Mouse (Mus musculus) ES-E14 (cell line): ENCODE results near the gene Gzmn. TPM values are rescaled to one million over a fixed set of nuclear protein-coding genes. Genes with fewer than 3 reads are reported as not detected.
"Not testable (repeated sequence)": the region's sequence is repeated elsewhere in the genome, so short reads cannot be mapped to it uniquely, and the experiment has no call there.

ENCODE experiments used
- DNase-seq: peaks from one replicate; pipeline ENCODE4 v3.0.0-alpha.2; 2013; ENCODE audit warnings: low read depth, low spot score
- H3K27ac ChIP-seq: 2 replicates; pipeline ENCODE4 v1.5.1; 2012; ENCODE audit warnings: low read depth, mild to moderate bottlenecking, low read length, moderate library complexity, mixed read lengths; ENCODE audit not compliant: poor library complexity, insufficient read depth, severe bottlenecking
- H3K36me3 ChIP-seq: 2 replicates; pipeline ENCODE4 v1.6.1; 2012; ENCODE audit warnings: mild to moderate bottlenecking, low read length, moderate library complexity, mixed read lengths; ENCODE audit not compliant: control insufficient read depth, poor library complexity, insufficient read depth, severe bottlenecking
- H3K4me1 ChIP-seq, 2 experiments: fragments of 150-350 bp in 1 of 2; sonication (generic) in 1 of 2; 2 replicates each; pipeline ENCODE4 v1.6.1; 2012; ENCODE audit warnings: low read length in 2 of 2, mild to moderate bottlenecking in 1 of 2, mixed read lengths in 1 of 2; ENCODE audit not compliant: control insufficient read depth in 2 of 2, insufficient read depth in 2 of 2, poor library complexity in 1 of 2
- H3K4me3 ChIP-seq, 2 experiments: fragments of 150-350 bp in 1 of 2; sonication (generic) in 1 of 2; 2 replicates each; pipeline ENCODE4 v1.5.1; 2012; ENCODE audit warnings: low read length in 2 of 2, low read depth in 1 of 2, mild to moderate bottlenecking in 1 of 2, mixed read lengths in 1 of 2; ENCODE audit not compliant: insufficient read depth in 1 of 2, poor library complexity in 1 of 2, severe bottlenecking in 1 of 2
- H3K9ac ChIP-seq: 2 replicates; pipeline ENCODE4 v1.6.1; 2012; ENCODE audit warnings: low read depth, mild to moderate bottlenecking, low read length, mixed read lengths; ENCODE audit not compliant: poor library complexity, insufficient read depth, severe bottlenecking
- H3K9me3 ChIP-seq: fragments of 150-350 bp; sonication (generic); 2 replicates; pipeline ENCODE4 v1.6.1; 2012; ENCODE audit warnings: low read depth, mild to moderate bottlenecking, low read length; ENCODE audit not compliant: control insufficient read depth, insufficient read depth
- CHD2 ChIP-seq: IDR thresholded peaks from 2 replicates; pipeline ENCODE4 v1.6.1; 2014; ENCODE audit warnings: mild to moderate bottlenecking, low read depth, low read length, inconsistent platforms
- HCFC1 ChIP-seq: IDR thresholded peaks from 2 replicates; pipeline ENCODE4 v1.6.1; 2012; ENCODE audit warnings: low read length, inconsistent platforms, borderline replicate concordance; ENCODE audit not compliant: insufficient read depth
- MAFK ChIP-seq: IDR thresholded peaks from 2 replicates; pipeline ENCODE4 v1.6.1; 2014; ENCODE audit warnings: mild to moderate bottlenecking, low read depth, low read length, inconsistent platforms; ENCODE audit not compliant: insufficient read depth
- ZC3H11A ChIP-seq: IDR thresholded peaks from 2 replicates; pipeline ENCODE4 v1.6.1; 2012; ENCODE audit warnings: low read depth, mild to moderate bottlenecking, inconsistent platforms, low read length, borderline replicate concordance
- ZNF384 ChIP-seq: IDR thresholded peaks from 2 replicates; pipeline ENCODE4 v1.6.1; 2012; ENCODE audit warnings: low read depth, low read length, inconsistent platforms
- in situ Hi-C, 2 experiments: fragments of 600-800 bp; cut with MboI; formaldehyde crosslinking; loops; one replicate each; pipeline ENCODE4 v1.15.1; 2025; ENCODE audit warnings: low sequenced_read_pairs in 2 of 2, inconsistent platforms in 1 of 2; ENCODE audit not compliant: unreplicated experiment in 2 of 2
- total RNA-seq: library from RNA; depleted of rRNA; stranded (reverse); fragments of 300-350 nt; gene quantifications from 2 replicates; pipeline ENCODE4 v1.2.3, GENCODE M21; 2012

The Gzmn gene
- total RNA-seq, 1 experiment, result 0.22 TPM

DNA sequence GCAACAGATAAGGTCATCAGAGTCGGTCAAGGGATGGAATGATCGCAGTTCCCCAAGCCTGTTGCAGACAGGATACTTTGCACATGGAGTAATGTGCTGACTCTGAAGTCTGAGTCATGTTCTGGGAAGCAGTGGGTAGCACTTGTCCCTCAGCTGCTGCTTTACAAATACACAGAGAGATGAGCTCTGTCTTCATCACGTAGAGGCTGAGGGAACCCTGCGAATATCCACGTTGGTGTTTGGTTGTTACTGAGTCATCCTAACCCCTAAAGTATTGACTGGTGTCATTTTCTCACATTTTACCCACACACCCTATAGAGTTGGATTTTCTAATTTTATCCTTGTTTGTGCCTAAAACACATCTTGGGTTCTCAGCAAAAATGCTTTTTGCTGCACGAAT is 6.4 kb downstream of the Gzmn start:
- DNase-seq, result no peak
- in situ Hi-C loops, result no loop called here
- H3K9me3 ChIP-seq, result no peaks in the 10 kb centered on the region
- H3K4me3 ChIP-seq, result no peak overlapping the region
- no peak overlapping the region for H3K27ac ChIP-seq
- H3K4me1 ChIP-seq, result 0 out of 4 replicates have a peak, but pooled peaks cover 0 to 3% of the 10 kb centered on the region in 2 experiments
- H3K9ac ChIP-seq, result no peak overlapping the region
- no peaks in the 10 kb centered on the region for H3K36me3 ChIP-seq
- TF ChIP-seq CHD2 (no peak), HCFC1 (no peak)

- H3K9ac ChIP-seq, result no peak overlapping the region
- no peaks in the 10 kb centered on the region for H3K9me3 ChIP-seq
- no peaks in the 10 kb centered on the region for H3K36me3 ChIP-seq
- 0 out of 4 replicates have a peak, but pooled peaks cover 0 to 3% of the 10 kb centered on the region in 2 experiments for H3K4me1 ChIP-seq
- TF ChIP-seq ZNF384, result no peak
- no peak for TF ChIP-seq HCFC1
- TF ChIP-seq MAFK, result no peak
- TF ChIP-seq CHD2, result no peak
- TF ChIP-seq ZC3H11A, result no peak
- DNase-seq, result no peak
- in situ Hi-C loops, result no loop called here
- no peak overlapping the region for H3K27ac ChIP-seq
- H3K4me3 ChIP-seq, result no peak overlapping the region
Observed at GRCm38 (mm10) chr14:56162109-56162508, 12.3 kb downstream of the Gzmn start.

DNA sequence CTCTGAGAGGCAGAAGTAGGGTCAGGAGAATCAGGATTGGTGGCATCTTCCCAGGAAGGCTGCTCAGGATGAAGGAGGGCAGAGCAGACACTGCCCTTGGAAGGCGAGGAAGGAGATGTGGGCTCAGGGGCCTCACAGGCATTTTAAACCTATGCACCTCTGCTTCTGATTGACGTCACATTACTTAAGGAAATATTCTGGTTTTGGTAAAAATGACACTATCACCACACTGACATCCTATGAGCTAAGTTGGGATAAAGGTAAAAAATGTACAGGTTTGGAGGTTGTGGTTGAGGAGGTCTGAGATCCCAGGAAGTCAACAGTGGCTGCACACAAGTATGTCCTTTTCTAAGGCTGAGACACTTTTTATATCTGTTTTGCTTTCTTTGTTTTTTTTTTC is 14.9 kb downstream of the Gzmn start, which contains the start of gene Gzmg:
Gzmg (minus strand) TSS at position 101 of the 400 bp plus-strand sequence.
- H3K4me1 ChIP-seq, H3K4me3 ChIP-seq, in situ Hi-C loops, DNase-seq, H3K9me3 ChIP-seq, H3K36me3 ChIP-seq, H3K27ac ChIP-seq, H3K9ac ChIP-seq: not testable (repeated sequence)

DNA sequence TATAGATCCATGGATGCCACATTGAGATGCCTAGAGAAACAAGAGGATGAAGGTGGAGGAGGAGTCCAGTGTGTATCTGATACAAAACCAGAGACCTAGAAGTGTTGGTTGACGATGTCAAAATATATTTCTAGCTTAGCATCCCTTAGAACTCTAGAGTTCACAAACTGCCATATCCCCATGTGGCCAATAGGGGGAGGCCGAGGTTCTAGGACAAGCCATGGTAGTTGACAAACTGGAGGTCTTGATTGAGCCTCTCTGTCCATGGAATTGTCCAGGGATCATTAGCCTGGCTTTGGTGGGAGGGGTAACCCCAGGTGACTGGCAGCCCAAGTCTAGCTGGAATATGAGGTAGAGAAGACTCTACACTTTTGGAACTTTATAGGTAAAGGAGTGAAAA is 19.1 kb downstream of the Gzmn start:
- no peak overlapping the region for H3K4me3 ChIP-seq
- no peaks in the 10 kb centered on the region for H3K36me3 ChIP-seq
- no peak overlapping the region for H3K27ac ChIP-seq
- no peaks in the 10 kb centered on the region for H3K9me3 ChIP-seq
- DNase-seq, result peak; percentile 19
- no peaks in the 10 kb centered on the region for H3K4me1 ChIP-seq
- no peak overlapping the region for H3K9ac ChIP-seq
- TF ChIP-seq MAFK (no peak), HCFC1 (no peak), ZC3H11A (no peak), ZNF384 (no peak), CHD2 (no peak)
- in situ Hi-C loops, result no loop called here

DNA sequence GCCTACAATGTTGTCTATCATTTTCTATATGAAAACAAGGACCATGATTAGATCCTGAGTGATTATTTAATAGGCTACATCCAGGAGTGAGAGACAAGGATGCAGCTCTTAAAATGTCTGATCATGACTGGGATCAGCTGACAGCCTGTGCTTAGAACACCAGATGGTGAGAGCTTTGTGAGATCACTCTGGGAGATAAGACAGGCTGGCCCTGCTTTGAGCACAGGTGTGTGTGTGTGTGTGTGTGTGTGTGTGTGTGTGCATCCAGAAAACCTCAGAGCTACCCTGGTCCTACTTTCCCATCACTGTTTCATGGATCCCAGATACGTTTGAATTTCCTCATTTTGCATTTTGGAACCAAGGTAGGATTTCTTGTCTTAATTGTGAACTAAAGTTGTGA is 40.7 kb downstream of the Gzmn start:
- H3K27ac ChIP-seq, H3K4me1 ChIP-seq, H3K9ac ChIP-seq, H3K36me3 ChIP-seq, in situ Hi-C loops, H3K4me3 ChIP-seq, DNase-seq, H3K9me3 ChIP-seq: not testable (repeated sequence)

GRCm38 (mm10) chr14:56132508-56132907 is 41.9 kb downstream of the Gzmn start, which contains the start of gene Gzmd:
Gzmd (minus strand) TSS chr14:56132608.
- H3K27ac ChIP-seq, H3K36me3 ChIP-seq, H3K4me3 ChIP-seq, DNase-seq, in situ Hi-C loops, H3K9ac ChIP-seq, H3K9me3 ChIP-seq, H3K4me1 ChIP-seq: not testable (repeated sequence)
